Mouse (Mus musculus): Measurements from ENCODE around the gene Panx2. TPM values are rescaled to one million over a fixed set of nuclear protein-coding genes. Genes with fewer than 3 reads are reported as not detected.
A peak's percentile ranks its signal among the peaks of the same experiment; 100 is the strongest.

Panx2 gene
- total RNA-seq, 2 experiments from 2014 or later: 0.13 to 0.15 TPM

DNA sequence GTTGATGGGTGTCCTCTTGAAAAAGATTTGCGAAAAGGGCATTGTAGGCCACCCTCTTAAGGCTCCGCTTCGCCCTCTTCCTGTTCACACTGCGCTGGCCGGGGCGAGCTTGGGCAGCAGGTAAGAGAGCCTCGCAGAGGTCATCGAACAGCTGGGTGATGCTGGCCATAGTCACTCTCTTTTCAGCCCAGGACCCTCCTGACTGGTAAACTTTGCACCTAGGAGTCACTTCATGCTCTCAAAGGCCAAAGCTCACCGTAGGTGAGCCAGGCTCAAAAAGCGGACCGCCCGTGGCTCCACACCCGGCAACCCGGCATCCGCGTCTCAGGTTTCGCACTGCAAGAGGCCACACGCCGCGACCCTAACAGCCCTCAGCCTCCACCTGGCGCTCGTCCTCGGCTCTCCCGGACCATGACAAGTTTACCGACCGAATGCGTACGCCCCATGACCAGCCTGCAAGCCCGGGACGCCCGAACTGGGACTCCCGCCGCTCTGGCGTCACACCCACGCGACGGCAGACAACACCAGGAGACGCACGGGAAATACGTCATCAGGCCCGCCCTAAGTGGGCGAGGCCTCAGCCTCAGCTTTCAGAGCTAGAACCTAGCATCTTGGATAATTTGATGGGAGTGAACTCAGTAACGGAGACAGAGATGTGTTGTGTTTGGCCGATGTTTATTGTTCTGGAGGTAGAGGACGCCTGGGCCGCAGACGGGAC lies 63.3 kb downstream of the Panx2 start, which contains the start of gene Tubgcp6:
TSS of gene Tubgcp6 (minus strand) at position 464 of the 718 bp plus-strand sequence.
- DNase-seq (ENCODE audit: low spot score in 2 of 2): peak; percentile 87 to 94

Other genes with a start within 250 kb of the Panx2 start
- gene Alg12, start 240.4 kb upstream of the Panx2 start, total RNA-seq (2021): 1 to 10 TPM; 6.9 to 9.0 TPM
- 10 to 100 TPM; 20.8 to 22.0 TPM for gene Creld2, start 240.1 kb upstream of the Panx2 start, total RNA-seq (2021)
- 10 to 100 TPM; 18.5 to 21.0 TPM for gene Pim3, start 197.5 kb upstream of the Panx2 start, total RNA-seq (2021)
- under 1 TPM in 1 of 2 experiments, not detected in 1; 0.10 TPM for gene Ttll8, start 105.3 kb upstream of the Panx2 start, total RNA-seq (2021)
- gene Mlc1, start 80.7 kb upstream of the Panx2 start, total RNA-seq (2021): under 1 TPM in 1 of 2 experiments, not detected in 1; 0.12 TPM
- under 1 TPM in 1 of 2 experiments, not detected in 1; 0.44 TPM for gene Mov10l1, start 76.8 kb upstream of the Panx2 start, total RNA-seq (2021)
- 10 to 100 TPM; 33.8 to 34.8 TPM for gene Trabd, start 15.4 kb downstream of the Panx2 start, total RNA-seq (2021)
- 10 to 100 TPM; 10.5 to 12.4 TPM for gene Selenoo, start 29.4 kb downstream of the Panx2 start, total RNA-seq (2021)
- 10 to 100 TPM; 13.5 to 16.6 TPM for gene Tubgcp6, start 63.4 kb downstream of the Panx2 start, total RNA-seq (2021)
- 10 to 100 TPM; 11.2 to 11.8 TPM for gene Hdac10, start 69.0 kb downstream of the Panx2 start, total RNA-seq (2021)
- 10 to 100 TPM; 54.4 to 57.3 TPM for gene Mapk12, start 81.0 kb downstream of the Panx2 start, total RNA-seq (2021)
- 1 to 10 TPM; 3.4 to 4.1 TPM for gene Mapk11, start 89.9 kb downstream of the Panx2 start, total RNA-seq (2021)
- gene Plxnb2, start 121.1 kb downstream of the Panx2 start, total RNA-seq (2021): 10 to 100 TPM; 81.0 to 84.7 TPM
- gene Dennd6b, start 136.8 kb downstream of the Panx2 start, total RNA-seq (2021): 1 to 10 TPM; 7.9 to 9.0 TPM
- 10 to 100 TPM; 64.2 to 70.0 TPM for gene Ppp6r2, start 151.8 kb downstream of the Panx2 start, total RNA-seq (2021)

All from gastrocnemius, postnatal 4 days (tissue).